Mouse (Mus musculus) heart, postnatal 10 days (tissue): ENCODE results near the gene Met. TPM values are rescaled to one million over a fixed set of nuclear protein-coding genes. Genes with fewer than 3 reads are reported as not detected.

Source experiments
- DNase-seq, 2 experiments: peaks; one replicate each; pipeline ENCODE4 v3.0.0; 2021
- intact Hi-C: fragments of 180-260 bp; cut with DNase I; formaldehyde crosslinking; loops from one replicate; pipeline ENCODE4 v1.15.1; 2025
- total RNA-seq, 2 experiments: library from RNA; stranded (reverse); gene quantifications; 2 replicates each; pipeline ENCODE4 v1.2.3; 2021

Met gene
- total RNA-seq, 2 experiments from 2014 or later = 3.1 to 4.7 TPM

- no peak for DNase-seq
- intact Hi-C loops = no loop called here
These were observed 27.2 kb downstream of the Met start for GRCm38 (mm10) chr6:17490786-17491185.

- intact Hi-C loops = no loop called here
- DNase-seq = no peak
These were observed 27.9 kb downstream of the Met start for GRCm38 (mm10) chr6:17491502-17491901.

- intact Hi-C loops = no loop called here
- DNase-seq = no peak
These were observed 28.5 kb downstream of the Met start for GRCm38 (mm10) chr6:17492062-17492461.

- no peak for DNase-seq
- intact Hi-C loops = no loop called here
These were observed 31.8 kb downstream of the Met start for GRCm38 (mm10) chr6:17495413-17495812.

- intact Hi-C loops = no loop called here
- DNase-seq = no peak
These were observed 33.8 kb downstream of the Met start for GRCm38 (mm10) chr6:17497366-17497765.

GRCm38 (mm10) chr6:17498801-17499200 is 35.2 kb downstream of the Met start:
- no peak for DNase-seq
- intact Hi-C loops = no loop called here

- intact Hi-C loops = no loop called here
- DNase-seq = no peak
These were observed 37.8 kb downstream of the Met start for GRCm38 (mm10) chr6:17501440-17501839.

- intact Hi-C loops = no loop called here
- no peak for DNase-seq
These were observed 38.7 kb downstream of the Met start for GRCm38 (mm10) chr6:17502311-17502710.

GRCm38 (mm10) chr6:17503724-17504123 is 40.1 kb downstream of the Met start:
- no peak for DNase-seq
- intact Hi-C loops = no loop called here

- no peak for DNase-seq
- intact Hi-C loops = no loop called here
These were observed 41.9 kb downstream of the Met start for GRCm38 (mm10) chr6:17505530-17505929.

- intact Hi-C loops = no loop called here
- no peak for DNase-seq
These were observed 43.2 kb downstream of the Met start for GRCm38 (mm10) chr6:17506831-17507230.

GRCm38 (mm10) chr6:17508184-17508583 is 44.6 kb downstream of the Met start:
- intact Hi-C loops = no loop called here
- DNase-seq = no peak

GRCm38 (mm10) chr6:17508604-17509372 is 45.2 kb downstream of the Met start:
- intact Hi-C loops = no loop called here
- no peak for DNase-seq

GRCm38 (mm10) chr6:17513381-17513780 is 49.8 kb downstream of the Met start:
- intact Hi-C loops = no loop called here
- no peak for DNase-seq

GRCm38 (mm10) chr6:17515775-17516460 is 52.3 kb downstream of the Met start:
- DNase-seq = no peak
- intact Hi-C loops = no loop called here

- DNase-seq = no peak
- intact Hi-C loops = no loop called here
These were observed 58.5 kb downstream of the Met start for GRCm38 (mm10) chr6:17521901-17522717.

- DNase-seq = no peak
- intact Hi-C loops = no loop called here
These were observed 59.3 kb downstream of the Met start for GRCm38 (mm10) chr6:17522917-17523316.

GRCm38 (mm10) chr6:17529490-17530269 is 66.1 kb downstream of the Met start:
- peak; percentile 23 to 27 for DNase-seq

GRCm38 (mm10) chr6:17541615-17542014 is 78.0 kb downstream of the Met start:
- intact Hi-C loops = no loop called here

More at GRCm38 (mm10) chr6:17529490-17530269, 66.1 kb downstream of the Met start:
- intact Hi-C loops = no loop called here

GRCm38 (mm10) chr6:17542383-17542782 is 78.8 kb downstream of the Met start:
- no peak for DNase-seq
- intact Hi-C loops = no loop called here

More at GRCm38 (mm10) chr6:17541615-17542014, 78.0 kb downstream of the Met start:
- no peak for DNase-seq

GRCm38 (mm10) chr6:17545480-17545879 is 81.9 kb downstream of the Met start:
- DNase-seq = no peak
- intact Hi-C loops = no loop called here
